Mouse (Mus musculus): ENCODE measurements around the gene Cox5a.
A peak's percentile ranks its signal among the peaks of the same experiment; 100 is the strongest.

Gene Cox5a

DNA sequence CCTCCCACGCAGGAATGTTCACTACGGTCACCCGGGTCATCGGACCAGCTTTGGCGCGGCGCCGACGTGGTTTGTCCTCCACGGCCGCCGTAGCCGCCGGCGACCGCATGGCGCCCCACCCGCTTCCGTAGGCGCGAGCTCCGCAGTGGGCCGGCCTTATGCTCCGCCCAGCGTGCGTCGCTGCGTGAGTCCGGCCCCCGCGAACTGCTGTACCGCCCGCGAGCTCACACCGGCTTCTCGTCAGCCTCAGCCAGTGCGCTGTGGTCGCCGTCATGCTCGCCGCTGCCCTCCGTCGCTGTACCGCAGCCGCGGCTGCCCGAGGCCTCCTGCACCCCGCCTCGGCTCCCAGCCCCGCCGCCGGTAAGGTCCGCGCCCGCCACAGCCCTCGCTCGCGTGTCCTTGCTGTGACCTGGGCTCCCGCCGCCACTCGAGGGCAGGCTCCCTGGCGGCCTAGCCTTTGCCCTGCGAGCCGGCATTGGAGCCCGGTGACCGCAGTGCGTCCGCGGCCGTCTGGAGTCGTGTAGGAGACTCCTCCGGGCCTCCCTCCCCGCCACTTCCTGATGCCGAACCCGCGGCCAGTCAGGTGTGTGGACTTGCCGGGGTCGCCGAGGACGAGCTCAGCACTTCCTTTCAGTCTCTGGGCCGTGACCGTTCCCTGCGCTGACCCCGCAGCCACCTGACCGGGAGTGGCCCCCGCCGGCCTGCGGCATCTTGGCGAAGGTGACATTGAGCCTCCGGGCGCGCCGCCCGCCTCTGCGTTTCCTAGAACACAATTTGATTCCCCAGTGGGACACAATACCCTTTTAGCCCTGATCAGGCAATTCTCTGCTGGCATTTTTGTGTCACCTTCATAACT lies at the start of gene Cox5a:
Gene Cox5a, plus strand, starts transcription at position 219 of the 856 bp plus-strand sequence.
- peak; percentile 94 to 97 for DNase-seq

DNA sequence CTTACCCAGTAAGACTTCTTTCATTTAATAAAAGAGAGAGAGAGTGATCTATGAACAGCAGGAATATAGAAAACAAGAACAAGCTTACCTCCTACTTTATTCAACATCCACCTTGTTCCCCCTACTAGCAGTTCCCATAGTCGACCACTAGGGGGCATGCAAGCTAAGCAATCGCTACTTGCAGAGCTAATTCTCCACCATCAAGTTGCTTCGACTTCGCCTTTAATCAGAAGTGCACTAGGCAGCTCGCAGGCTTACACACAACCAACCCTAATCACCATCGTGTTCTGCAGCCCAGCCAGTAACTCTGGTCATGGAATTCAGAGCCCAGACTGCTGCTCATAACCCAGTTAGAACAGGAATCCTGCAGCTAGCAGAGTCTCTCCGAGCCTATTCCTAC lies 35.3 kb upstream of the Cox5a start:
- peak; percentile 89 to 91 for DNase-seq

DNA sequence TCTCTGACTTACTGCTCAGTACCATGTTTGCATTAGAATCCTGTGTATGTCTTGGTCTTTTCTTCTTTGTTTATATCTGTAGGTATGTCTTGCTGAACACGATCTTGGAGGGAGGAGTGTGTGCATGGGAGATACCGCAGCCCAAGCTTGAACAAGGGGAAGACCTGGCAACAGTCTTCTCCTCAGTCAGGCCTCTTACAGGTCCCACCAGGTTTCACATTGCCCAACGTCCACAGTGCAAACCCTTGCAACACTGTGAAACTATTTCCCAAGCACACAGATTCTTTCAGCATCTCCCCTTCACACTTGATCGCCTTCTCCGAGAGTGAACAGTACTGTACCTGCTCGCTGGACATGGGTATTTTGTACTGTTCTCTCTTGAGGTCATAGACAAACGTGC lies 33.3 kb upstream of the Cox5a start:
- no peak for DNase-seq

DNA sequence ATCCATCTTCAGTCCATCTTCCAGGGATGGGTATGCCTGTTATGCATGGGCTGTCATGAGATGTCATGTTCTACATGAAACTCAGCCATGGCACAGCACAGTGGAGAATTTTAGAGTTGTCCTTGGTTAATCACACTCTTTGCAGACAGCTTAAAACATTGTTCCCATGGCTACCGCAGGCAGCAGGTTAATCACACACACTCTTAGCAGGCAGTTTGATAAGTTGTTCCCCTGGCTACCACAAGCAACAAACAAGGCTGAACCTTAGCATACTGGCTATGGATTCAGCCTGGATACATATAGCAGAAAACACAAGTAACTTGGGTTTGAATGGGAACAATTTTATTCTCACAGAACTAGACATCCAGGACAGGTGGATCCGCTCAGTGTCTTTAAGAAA lies 27.5 kb upstream of the Cox5a start:
- DNase-seq = no peak

DNA sequence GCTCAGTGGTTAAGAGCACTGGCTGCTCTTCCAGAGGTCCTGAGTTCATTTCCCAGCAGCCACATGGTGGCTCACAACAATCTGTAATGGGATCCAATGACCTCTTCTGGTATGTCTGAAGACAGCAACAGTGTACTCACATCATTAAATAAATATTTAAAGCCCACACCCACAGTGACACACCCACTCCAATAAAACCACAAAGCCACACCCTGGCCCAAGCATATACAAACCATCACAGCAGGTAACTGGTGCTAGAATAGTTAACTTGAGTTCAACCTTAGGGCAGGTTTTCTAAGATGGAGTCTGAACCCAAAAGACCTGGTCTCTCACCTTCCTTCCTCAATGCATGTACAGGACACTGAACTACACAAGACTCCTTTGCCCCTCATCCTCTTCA lies 26.1 kb upstream of the Cox5a start:
- DNase-seq = no peak

DNA sequence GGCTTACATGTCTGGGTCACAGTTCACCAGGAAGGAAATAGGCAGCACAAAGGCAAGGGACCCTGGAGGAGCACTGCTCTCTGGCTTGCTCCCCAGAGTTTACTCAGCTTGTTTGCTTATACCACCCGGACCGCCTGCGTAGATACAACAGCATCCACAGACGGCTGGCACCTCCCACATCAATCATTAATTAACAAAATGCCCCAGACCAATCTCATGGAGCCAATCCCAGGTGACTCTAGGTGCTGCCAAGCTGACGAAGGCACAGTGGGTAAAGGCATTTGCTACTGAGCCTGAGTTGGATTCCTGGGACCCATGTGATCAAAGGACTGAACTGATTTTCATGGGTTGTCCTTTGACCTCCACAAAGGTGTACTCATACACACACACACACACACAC lies 23.8 kb upstream of the Cox5a start:
- no peak for DNase-seq

DNA sequence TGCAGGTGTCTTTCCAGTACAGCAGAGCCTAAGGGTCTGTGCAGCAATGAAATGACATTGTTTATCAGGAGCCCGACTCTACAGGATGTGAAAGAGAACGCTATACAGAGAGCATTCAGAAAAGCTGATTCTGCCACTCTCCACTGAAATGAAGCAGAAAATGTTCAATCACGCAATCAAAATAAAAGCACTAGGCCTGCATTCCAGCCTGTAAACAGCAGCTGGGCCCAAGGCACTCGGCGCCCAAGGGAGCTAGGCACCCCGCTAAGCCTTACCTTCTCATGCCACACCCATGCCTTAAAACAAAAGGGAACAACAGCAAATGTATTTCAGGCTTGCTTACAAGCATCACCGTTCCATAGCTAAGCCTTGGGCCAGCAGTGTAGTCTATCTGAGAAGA lies 22.5 kb upstream of the Cox5a start:
- no peak for DNase-seq

DNA sequence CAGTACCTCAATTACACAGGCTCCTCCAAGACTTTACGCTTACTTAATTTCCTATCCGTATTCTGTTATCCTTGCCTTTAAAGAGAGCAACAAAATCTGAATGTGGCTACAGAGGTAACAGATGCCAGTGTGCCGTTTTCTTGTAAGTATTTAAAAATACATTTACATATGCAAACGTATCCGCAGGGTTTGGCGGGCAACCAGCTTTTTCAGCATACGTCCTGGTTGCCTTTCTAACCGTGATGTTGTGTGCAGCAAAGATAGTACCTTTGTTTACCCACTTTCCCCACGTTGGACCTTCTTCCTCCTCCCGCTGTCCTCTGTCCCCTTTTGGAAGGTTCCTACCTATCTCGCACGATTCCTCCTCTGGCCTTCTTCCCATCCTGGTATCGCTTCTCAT lies 19.6 kb upstream of the Cox5a start:
- no peak for DNase-seq

DNA sequence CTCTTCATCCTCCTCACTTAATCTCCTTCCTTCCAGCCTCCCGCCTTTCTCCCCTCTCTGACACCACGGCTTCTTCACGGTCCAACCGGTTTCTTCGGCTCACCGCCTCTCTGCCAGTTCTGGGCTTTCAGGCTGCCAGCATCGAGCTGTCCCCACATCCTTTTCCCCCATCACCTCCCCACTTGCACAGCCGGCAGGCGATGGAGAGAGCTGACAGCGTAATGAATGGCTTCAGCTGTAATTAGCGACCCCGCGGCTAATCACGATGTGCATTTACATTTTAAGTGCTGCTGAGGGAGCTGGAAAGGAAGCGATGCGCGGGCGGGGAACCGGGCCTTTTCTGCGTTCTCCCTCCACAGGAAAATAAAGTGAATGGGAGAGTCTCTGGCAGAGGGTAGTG lies 19.2 kb upstream of the Cox5a start:
- DNase-seq = peak; percentile 48 to 62

DNA sequence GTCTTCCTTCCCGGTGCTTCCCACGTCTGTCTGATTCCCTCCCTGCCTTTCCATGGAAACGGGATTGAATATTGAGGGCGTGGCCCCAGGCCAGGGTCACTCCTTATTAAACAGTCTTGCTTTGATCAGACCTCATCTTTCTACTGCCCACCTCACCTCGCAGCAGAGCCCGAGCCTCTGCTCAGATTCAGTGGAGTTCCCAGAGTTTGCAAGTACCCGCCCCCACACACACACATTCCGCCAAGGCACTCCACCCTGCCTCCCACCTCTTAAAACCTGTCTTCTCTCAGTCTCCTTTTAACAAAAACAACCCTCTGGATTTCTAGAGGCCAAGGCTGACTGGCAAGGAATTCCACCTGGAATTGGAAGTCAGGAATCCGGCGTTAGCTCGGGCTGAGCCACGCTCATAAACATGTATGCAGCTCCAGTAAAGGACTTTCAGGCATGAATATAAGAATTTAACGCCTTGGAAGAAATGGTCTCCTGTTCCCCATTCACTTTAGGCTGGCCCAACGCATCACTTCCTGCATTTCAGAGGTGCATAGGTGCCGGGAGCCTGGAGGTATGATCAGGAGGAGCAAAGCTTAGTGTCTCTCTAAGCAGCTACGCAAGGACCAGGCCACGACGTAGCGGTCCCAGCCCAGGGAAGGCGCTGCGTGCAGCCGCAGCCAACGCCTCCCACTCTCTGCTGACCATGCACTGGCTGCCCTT lies 18.0 kb upstream of the Cox5a start:
- DNase-seq = peak; percentile 38 to 63

DNA sequence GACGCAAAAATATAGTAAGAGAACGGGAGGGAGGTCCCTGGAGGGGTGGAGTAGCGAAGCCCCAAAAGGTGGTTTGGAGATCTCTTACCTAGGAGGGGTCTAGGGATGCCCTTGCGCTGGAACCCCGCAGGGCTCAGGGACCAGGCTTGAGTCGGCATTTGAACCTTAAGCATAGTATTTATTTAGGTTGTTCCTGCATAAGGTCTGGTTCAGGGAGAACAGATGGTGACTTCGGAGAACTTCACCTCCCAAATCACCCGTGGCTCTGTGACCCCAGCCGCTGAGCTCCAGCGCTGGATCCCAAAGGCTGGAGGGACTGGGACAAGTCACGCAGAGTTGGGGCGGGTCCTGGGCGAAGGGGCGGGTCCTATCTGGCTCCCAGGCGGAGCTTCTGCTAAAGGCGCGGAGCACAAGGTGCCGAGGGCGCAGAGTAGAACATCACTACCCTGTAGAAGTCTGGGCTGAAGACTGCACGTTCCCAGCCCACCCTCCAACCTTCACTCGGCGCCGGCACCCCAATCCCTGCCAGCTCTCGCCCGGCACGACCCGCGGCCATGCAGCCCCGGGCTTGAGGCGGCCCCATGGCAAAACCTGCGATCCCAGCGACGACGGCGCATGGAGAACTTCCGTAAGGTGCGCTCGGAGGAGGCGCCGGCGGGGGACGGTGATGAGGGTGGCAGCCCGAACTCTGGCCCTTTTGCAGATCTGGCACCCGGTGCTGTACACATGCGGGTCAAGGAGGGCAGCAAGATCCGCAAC lies 17.3 kb upstream of the Cox5a start, which contains the start of gene Rpp25:
Gene Rpp25, plus strand, starts transcription at position 405 of the 759 bp plus-strand sequence.
- peak; percentile 80 to 85 for DNase-seq

DNA sequence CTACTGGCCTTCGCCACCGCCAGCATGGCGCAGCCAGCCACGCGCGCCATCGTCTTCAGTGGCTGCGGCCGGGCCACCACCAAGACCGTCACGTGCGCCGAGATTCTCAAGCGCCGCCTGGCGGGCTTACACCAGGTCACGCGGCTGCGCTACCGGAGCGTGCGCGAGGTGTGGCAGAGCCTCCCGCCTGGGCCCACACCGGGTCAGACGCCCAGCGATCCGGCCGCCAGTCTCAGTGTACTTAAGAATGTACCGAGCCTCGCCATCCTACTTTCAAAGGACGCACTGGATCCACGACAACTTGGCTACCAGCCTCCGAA lies 16.7 kb upstream of the Cox5a start:
- peak; percentile 74 to 83 for DNase-seq

DNA sequence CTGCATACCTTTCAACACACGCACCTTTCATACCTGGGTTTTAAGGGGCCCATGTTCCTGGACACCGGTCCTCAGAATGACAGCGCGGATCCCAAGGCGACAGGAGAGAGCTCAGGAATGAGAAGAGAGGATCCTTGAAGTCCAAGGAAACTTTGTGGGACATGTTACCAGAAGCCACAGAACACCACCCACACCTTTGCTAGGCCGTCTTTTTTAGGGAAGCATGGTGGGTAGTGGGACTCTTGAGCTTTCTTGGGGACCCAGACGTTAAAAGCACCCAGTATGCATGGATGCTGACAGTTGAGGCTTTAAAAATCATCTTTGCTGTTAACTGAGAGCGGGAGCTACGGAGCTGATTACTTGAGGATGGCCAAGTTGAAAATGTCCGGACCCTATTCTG lies 16.2 kb upstream of the Cox5a start:
- DNase-seq = no peak

DNA sequence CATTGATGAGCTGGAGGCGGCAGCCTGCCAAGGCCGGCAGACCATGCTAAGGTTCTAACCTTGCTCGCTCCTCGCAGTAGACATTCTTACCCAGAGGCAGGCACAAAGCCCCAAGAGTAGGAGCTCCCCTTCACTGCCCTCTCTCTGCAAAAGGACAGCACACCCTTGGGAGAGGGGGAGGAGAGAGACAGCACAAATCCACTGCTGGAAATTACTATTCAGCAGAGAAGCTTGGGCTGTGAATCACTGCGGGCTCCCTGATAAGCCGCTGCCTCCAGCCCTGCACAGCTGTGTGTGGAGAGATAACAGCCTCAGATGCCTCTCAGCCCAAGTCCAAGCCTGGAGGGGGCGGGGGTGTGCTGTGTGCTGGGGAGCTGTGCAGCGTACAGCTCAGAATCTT lies 15.4 kb upstream of the Cox5a start:
- DNase-seq = peak; percentile 71 to 78

DNA sequence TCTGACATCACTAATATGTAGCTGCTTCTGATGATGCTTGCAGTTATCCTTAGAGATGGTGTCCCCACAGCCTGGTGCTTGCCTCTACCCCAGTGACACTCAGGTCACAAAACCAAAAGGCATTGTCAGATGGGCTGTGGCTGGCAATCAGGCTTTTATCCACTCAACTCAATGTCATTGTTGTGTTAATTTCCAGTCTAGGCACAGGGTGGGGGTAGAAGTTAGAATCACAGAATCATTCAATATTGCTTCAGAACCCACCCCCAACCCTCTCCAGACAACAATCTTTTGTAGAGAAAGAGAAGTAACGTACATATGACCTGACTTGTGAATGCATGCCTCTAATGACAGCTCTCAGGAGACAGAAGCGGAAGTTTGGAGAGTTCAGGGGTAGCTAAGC lies 10.5 kb upstream of the Cox5a start:
- DNase-seq = no peak

DNA sequence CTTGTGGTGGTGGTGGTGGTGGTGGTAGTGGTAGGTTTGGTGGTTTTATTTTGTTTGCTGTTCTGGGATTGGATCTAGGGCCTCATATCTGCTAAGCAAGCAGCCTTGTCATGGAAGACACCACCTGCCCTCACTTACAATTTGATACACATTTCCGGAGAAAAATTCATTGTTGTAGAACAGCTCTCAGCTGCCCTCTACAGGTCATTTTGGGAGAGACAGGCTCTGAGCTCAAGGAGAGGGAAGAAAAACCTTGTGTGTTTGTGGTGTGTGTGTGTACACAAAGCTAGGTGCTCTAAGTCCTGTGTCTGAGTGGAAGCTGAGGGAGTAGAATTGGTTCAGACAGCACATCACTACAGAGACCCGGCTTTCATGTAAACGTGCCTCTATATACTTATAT lies 4.0 kb upstream of the Cox5a start:
- DNase-seq = peak; percentile 76 to 79

DNA sequence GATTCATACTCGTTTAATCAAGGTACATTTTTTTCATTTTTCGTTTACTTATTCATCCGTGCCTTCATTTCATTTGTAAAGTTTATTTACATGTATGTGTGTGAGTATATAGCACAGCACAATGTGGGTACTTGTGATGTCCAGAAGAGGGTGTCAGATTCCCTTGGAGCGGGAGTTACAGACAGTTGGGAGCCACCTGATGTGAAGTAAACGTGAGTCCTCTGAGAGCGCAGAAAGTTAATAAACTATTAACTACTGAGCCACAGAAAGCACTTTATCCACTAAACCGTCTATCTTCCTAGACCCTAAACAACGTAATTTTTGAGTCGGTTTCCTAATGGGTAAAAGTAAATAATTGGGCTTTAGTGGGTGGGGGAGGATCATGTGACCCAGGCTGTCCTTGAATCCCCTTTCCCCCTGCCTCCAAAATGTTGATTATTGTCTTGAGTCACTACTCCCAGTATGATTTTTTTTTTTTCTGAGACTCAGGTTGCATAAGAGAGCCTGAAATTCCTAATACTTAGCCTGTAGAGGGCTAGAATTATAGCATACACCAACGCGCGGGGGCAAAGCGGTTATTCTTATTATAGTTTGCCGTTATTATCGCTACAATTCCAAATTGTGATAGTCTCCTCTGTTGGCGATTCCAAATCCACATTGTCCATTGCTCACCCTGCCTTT lies 559 bp upstream of the Cox5a start:
- DNase-seq = no peak

DNA sequence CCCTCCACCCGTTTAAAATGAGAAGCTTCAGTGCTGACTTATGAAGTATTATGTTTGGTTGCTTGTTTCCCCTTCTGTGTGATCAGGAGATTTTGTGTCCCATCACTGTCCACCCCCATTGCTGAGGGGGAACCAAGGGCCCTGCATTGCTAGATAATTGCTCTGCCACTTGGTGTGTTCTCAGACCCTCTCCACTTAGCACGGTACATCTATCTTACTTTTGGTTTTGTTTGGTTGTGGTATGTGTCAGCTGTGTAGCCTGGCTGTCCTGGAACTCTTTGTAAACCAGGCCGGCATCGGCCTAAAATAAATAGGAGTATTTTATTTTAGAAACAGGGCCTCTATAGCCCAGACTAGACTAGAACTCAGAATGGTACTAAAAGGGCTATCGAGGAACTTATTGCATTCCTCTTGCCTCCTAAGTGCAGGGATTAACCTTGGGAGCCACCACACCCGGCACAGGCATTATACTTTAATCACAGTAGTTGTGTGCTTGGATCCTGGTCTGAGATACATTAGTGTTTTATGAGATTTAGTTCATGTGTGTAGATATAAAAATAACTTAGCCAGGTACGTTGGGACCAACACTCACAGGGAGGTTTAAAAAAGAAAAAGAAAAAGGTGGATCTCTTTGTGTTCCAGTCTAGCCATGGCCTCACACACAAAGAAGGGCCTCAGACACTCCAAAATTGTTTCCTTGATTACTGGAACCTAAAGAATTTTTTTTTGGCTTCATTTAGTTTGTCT lies 1.2 kb downstream of the Cox5a start:
- DNase-seq = no peak

DNA sequence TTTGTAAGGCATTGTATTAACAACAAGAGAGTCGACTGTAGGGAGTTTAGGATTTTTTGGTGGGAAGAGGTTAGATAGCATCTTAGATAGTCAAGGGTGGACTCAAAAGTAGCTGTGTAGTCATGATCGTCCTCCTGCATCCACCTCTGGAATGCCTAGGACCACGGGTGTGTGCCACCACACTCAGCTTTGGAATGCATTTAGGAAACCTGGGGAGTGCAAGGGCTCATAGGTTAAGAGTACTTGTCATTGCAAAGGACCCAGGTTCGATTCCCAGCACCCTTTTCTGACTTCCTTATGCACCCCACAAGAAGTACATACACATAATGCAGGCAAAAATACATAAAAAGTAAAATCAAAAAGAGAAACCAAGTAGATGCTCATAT lies 1.8 kb downstream of the Cox5a start:
- no peak for DNase-seq

DNA sequence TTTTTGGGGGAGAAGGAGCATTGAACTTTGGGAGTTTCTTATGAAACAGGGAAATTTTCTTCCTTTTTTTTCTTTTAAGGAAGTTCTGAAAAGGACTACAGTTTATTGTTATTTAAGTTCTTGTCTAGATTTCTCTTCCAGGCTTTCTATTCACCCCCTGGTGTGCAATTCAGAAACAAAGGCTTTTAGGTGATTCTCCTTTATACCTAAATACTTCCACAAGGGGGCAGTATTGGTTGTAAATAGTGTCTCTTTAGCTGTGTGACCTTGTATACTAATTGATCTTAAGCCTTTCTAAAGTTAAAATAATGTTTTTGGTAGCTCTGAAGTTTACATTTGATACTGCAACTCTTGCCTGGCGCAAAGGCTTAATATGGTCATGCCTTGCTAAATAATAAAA lies 2.7 kb downstream of the Cox5a start:
- DNase-seq = no peak

DNA sequence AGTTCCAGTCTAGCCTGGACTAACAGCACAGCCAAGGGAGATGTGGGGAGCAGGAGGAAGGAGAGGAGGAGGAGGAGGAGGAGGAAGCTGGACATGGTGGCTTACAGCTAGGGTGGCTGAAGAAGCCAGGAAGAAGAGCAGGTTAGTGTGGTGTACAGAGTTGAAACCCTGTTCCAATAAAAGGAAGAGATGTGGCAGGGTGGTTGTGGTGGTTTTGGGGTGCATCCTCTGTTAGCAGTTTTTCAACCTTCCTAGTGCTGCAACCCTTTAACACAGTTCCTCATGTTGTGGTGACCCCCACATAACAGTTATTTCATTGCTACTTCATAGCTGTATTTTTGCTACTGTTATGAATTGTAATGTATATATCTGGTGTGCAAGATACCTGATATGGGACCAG lies 3.4 kb downstream of the Cox5a start:
- peak in 1 of 2 experiments; percentile 0 for DNase-seq

DNA sequence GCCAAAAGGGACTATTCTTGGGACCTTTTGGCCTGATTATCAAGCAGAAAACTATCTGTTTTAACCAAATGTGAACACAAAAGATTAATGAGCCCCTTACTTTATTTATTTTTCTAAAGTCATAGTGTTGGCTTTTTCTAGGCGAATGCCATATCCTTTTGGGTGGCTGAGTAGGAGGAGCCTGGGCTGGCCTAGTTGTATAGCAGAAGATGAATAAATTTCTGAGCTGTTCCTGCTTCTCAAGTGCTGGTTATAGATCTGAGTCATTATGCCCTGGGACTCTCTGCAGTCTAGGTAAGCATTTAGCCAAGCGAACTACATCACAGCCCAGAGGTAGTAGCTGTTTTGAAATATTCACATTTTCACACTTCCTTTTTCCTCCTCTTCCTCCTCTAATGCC lies 4.4 kb downstream of the Cox5a start:
- DNase-seq = no peak
